Mouse (Mus musculus) midbrain, embryonic 16.5 days (tissue): ENCODE results near the gene Arhgef3. TPM values are rescaled to one million over a fixed set of nuclear protein-coding genes. Genes with fewer than 3 reads are reported as not detected.

Experiments used
- ATAC-seq: fragments of 200-750 bp; cut with Nextera tagmentation; 2 replicates; pipeline ENCODE4 v1.8.0; 2017; ENCODE audit warnings: moderate TSS enrichment
- H3K27ac ChIP-seq: fragments of 300-500 bp; sonication (generic); 2 replicates; pipeline ENCODE4 v1.5.1; 2014; ENCODE audit warnings: mild to moderate bottlenecking, low read length, mixed read lengths
- H3K27me3 ChIP-seq: fragments of 300-500 bp; sonication (generic); 2 replicates; pipeline ENCODE4 v1.6.1; 2014; ENCODE audit warnings: low read depth, low read length, mixed read lengths; ENCODE audit not compliant: control insufficient read depth, insufficient read depth
- H3K36me3 ChIP-seq: fragments of 300-500 bp; sonication (generic); 2 replicates; pipeline ENCODE4 v1.6.1; 2014; ENCODE audit warnings: mild to moderate bottlenecking, low read length, moderate library complexity, mixed read lengths; ENCODE audit not compliant: control insufficient read depth, insufficient read depth
- H3K4me1 ChIP-seq: fragments of 300-500 bp; sonication (generic); 2 replicates; pipeline ENCODE4 v1.6.1; 2014; ENCODE audit warnings: mild to moderate bottlenecking, low read length, mixed read lengths; ENCODE audit not compliant: control insufficient read depth, insufficient read depth
- H3K4me2 ChIP-seq: fragments of 300-500 bp; sonication (generic); 2 replicates; pipeline ENCODE4 v1.6.1; 2014; ENCODE audit warnings: mild to moderate bottlenecking, low read length, mixed read lengths
- H3K4me3 ChIP-seq: fragments of 300-500 bp; sonication (generic); 2 replicates; pipeline ENCODE4 v1.5.1; 2014; ENCODE audit warnings: low read depth, mild to moderate bottlenecking, low read length, moderate library complexity, mixed read lengths
- H3K9ac ChIP-seq: fragments of 300-500 bp; sonication (generic); 2 replicates; pipeline ENCODE4 v1.6.1; 2014; ENCODE audit warnings: low read depth, low read length, mixed read lengths
- H3K9me3 ChIP-seq: fragments of 300-500 bp; sonication (generic); replicated peaks from 2 replicates; pipeline ENCODE4 v1.6.1; 2014; ENCODE audit warnings: mild to moderate bottlenecking, low read length, mixed read lengths; ENCODE audit not compliant: control insufficient read depth, poor library complexity, severe bottlenecking
- WGBS: fragments of 180-500 bp; shearing (Covaris S2); extraction: QIAGEN DNeasy Blood & Tissue Kit; methylation state at CpG from one replicate; pipeline ENCODE4 v1.1.7; 2014; 5-methylcytosine and 5-hydroxymethylcytosine counted together
- polyA plus RNA-seq: library from polyadenylated mRNA; unstranded; fragments of >200 nt; fragmentation: Nextera tagmentation; extraction: Ambion mirVana; gene quantifications from 2 replicates; pipeline ENCODE4 v1.2.1, GENCODE M21; 2015

Gene Arhgef3
- polyA plus RNA-seq, 1 experiment from 2014 or later = 10.8 TPM

DNA sequence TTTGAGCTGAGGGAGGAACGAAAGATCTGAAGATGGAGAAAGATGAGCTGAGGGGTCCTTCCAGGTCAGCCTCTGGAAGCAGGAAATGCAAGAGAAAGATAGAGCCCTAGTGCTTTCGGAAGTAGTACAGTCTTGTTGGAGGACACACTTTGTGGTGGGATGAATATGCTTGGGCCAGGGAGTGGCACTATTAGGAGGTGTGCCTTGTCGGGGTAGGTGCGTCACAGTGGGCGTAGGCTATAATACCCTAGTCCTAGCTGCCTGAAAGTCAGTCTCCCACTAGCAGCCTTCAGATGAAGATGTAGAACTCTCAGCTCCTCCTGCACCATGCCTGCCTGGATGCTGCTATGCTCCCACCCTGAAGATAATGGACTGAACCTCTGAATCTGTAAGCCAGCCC lies 34.7 kb downstream of the Arhgef3 start:
- no peak overlapping the region for H3K4me2 ChIP-seq
- H3K27me3 ChIP-seq = no peaks in the 10 kb centered on the region
- H3K36me3 ChIP-seq = no peaks in the 10 kb centered on the region
- no peaks in the 10 kb centered on the region for H3K4me1 ChIP-seq
- no peak overlapping the region for H3K27ac ChIP-seq
- ATAC-seq = no peak
- H3K9ac ChIP-seq = no peak overlapping the region
- H3K9me3 ChIP-seq = no peaks in the 10 kb centered on the region
- no peak overlapping the region for H3K4me3 ChIP-seq
- WGBS = 95% methylated on average over 5 of the region's 5 CpGs

DNA sequence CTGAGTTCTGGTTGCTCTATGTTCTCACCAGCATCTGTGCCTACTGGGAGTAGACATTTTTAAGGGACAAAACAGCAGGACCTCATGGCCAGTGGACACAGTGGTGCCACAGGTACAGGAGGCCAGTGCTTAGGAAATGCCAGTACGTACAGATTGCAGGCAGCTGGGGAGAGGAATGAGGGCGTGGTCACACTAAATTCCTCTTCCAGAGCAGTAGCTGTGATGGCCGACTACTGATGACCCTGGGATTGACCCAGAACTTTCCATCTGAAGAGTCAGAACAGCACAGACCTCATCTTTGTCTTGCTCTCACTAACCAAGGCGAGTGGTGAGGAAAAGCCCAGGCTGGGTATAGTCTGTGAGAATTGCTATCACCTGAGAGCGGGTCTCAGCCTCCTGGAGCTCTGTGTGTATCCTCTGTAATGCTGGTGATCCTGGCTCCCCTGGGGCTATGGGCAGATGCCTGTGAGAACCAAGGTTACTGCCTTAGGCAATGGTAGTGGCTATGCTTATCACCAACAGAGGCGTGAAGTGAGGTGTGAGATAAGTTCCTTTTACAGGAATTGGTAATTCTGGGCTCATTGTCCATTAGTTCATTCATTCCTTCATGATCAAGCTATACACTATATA lies 35.4 kb downstream of the Arhgef3 start:
- H3K9ac ChIP-seq = no peak overlapping the region
- H3K4me1 ChIP-seq = no peaks in the 10 kb centered on the region
- no peak overlapping the region for H3K4me3 ChIP-seq
- H3K9me3 ChIP-seq = no peaks in the 10 kb centered on the region
- no peak overlapping the region for H3K27ac ChIP-seq
- ATAC-seq = no peak
- no peaks in the 10 kb centered on the region for H3K36me3 ChIP-seq
- no peaks in the 10 kb centered on the region for H3K27me3 ChIP-seq
- 82% methylated on average over 6 of the region's 6 CpGs for WGBS
- H3K4me2 ChIP-seq = no peak overlapping the region

DNA sequence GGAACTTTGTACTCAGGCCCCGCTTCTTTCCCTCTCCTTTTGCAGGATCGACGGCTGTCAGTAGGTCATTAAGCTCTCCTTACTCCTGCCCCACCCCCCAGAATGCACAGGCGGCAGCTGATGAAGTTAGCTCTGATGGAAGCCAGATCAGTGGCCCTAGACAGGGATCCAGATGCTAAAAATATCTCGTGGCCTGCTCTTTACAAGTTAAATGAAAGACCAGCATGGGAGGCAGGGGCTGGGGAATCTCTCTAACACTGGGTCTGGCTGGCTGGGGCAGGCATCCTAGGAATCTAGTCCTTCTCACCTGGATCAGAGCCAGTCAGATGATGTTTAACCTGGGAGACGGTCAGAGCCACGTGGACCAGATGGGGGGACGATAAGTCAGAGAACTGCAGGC lies 36.7 kb downstream of the Arhgef3 start:
- 54% methylated on average over 8 of the region's 8 CpGs for WGBS
- Histone ChIP-seq H3K9ac (no peak overlapping the region), H3K27ac (no peak overlapping the region), H3K4me3 (no peak overlapping the region), H3K36me3 (no peaks in the 10 kb centered on the region), H3K4me1 (no peaks in the 10 kb centered on the region), H3K4me2 (no peak overlapping the region), H3K9me3 (no peaks in the 10 kb centered on the region), H3K27me3 (no peaks in the 10 kb centered on the region)
- ATAC-seq = no peak

DNA sequence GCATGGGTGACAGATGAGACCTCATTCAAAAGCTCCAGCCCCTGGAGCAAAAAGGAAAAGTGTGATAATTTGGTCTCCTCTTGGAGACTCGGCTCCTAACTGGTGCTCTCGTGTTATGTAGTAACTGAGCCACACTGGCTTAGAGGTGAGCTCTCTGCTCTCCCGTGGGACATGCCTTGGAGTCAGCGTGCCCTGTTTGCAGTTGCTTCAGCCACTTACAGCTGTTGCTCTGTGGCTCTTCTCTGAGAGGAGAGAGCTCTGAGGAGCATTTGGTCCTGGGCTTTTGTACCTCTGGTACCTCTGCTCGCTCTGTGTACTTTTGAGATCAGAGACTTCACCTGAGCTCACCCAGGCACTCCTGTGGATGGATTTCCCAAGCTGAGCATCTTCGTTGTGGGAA lies 40.4 kb downstream of the Arhgef3 start:
- Histone ChIP-seq H3K4me2 (no peak overlapping the region), H3K4me1 (no peaks in the 10 kb centered on the region), H3K27ac (no peak overlapping the region), H3K9ac (no peak overlapping the region), H3K36me3 (no peaks in the 10 kb centered on the region), H3K27me3 (no peaks in the 10 kb centered on the region), H3K9me3 (no peaks in the 10 kb centered on the region), H3K4me3 (no peak overlapping the region)
- ATAC-seq = no peak
- WGBS = 82% methylated on average over 6 of the region's 6 CpGs

DNA sequence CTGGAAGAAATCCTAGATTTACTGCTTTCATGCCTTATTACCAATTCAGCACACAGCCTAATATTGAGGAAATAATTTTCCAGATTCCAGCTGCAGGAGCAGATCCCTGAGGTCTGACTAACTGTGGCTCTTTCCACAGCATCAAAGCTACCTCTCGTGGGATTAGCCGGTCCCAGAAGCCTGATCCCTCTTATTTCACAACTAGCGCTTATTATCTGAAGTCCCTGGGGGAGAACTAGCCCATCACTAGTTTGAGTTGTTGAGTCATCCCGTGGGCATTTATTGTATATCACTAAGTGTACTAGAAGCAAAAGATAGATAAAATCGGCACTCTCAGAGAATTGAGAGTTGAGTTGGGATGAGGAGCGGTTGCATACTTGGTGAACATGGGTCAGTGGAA lies 41.3 kb downstream of the Arhgef3 start:
- no peaks in the 10 kb centered on the region for H3K9me3 ChIP-seq
- WGBS = 65% methylated on average over 6 of the region's 6 CpGs
- H3K4me1 ChIP-seq = no peaks in the 10 kb centered on the region
- no peak for ATAC-seq
- H3K4me3 ChIP-seq = no peak overlapping the region
- no peaks in the 10 kb centered on the region for H3K36me3 ChIP-seq
- H3K4me2 ChIP-seq = no peak overlapping the region
- H3K27ac ChIP-seq = no peak overlapping the region
- H3K9ac ChIP-seq = no peak overlapping the region
- no peaks in the 10 kb centered on the region for H3K27me3 ChIP-seq

DNA sequence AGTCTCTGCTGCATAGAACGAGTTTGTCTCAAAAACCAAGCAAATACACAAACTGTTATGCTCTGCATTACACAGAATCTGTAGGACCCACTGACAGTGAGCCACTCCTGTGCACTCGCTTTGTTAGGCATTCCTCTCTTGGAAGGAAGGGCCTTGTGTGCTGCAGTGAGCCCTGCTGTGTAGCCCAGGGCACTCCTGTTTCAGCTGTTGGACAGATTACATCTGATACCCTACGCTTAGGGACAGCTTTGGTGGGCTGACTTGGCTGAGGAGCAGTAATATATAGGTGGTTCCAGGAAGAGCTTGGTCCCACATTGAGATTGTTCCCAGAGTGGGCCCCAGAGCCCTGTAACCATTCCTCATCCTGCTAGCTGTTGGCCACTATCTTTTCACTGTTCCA lies 43.4 kb downstream of the Arhgef3 start:
- Histone ChIP-seq H3K9me3 (no peaks in the 10 kb centered on the region), H3K27ac (no peak overlapping the region), H3K27me3 (no peaks in the 10 kb centered on the region), H3K36me3 (no peaks in the 10 kb centered on the region), H3K4me1 (no peaks in the 10 kb centered on the region), H3K9ac (no peak overlapping the region), H3K4me3 (no peak overlapping the region), H3K4me2 (no peak overlapping the region)
- ATAC-seq = no peak
- WGBS = 80% methylated on average over 3 of the region's 3 CpGs

DNA sequence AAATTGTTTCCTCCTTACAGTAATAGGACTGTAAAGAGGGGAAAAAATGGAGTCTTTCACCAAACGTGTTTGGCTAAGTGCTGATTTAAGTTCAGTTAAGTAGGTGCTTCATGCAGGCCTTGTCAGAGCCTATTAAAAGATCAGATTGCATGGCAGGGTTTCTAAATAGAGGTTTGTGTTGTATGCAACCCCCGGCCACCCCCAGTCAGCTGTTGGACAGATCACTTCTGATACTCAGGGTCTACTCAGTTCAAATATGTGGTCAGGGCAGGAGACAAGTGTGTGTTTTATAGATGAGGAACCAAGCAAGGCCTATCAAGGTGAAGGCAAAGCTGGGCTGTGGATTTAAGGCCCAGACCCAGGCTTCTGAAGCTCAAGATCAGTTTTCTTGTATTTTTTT lies 44.1 kb downstream of the Arhgef3 start:
- no peak for ATAC-seq
- H3K27me3 ChIP-seq = no peaks in the 10 kb centered on the region
- H3K4me3 ChIP-seq = no peak overlapping the region
- H3K9ac ChIP-seq = no peak overlapping the region
- 73% methylated on average over 2 of the region's 2 CpGs for WGBS
- H3K36me3 ChIP-seq = no peaks in the 10 kb centered on the region
- no peaks in the 10 kb centered on the region for H3K4me1 ChIP-seq
- H3K9me3 ChIP-seq = no peaks in the 10 kb centered on the region
- no peak overlapping the region for H3K4me2 ChIP-seq
- H3K27ac ChIP-seq = no peak overlapping the region

DNA sequence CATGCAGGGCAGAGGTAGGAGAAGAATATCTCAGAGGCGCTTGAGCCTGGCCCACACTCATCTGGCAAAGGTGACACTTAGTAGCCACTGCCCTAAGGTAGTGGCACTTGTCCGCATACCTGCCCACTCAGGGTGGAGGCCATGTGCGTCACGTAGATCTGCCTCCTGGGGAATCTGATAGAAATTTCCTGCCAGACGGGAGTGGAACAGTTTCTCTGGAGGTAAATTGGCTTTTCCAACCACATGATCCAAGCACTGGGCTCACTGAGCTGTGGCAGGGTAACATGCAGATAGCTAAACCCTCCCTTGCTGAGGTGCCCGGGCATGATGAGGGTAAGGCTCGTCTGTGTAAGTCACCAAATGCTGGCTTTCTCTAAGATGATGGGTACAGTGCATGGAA lies 46.1 kb downstream of the Arhgef3 start:
- 90% methylated on average over 7 of the region's 7 CpGs for WGBS
- H3K27me3 ChIP-seq = no peaks in the 10 kb centered on the region
- no peak overlapping the region for H3K4me2 ChIP-seq
- H3K27ac ChIP-seq = no peak overlapping the region
- H3K36me3 ChIP-seq = no peaks in the 10 kb centered on the region
- no peak for ATAC-seq
- no peak overlapping the region for H3K9ac ChIP-seq
- no peak overlapping the region for H3K4me3 ChIP-seq
- no peaks in the 10 kb centered on the region for H3K4me1 ChIP-seq
- no peaks in the 10 kb centered on the region for H3K9me3 ChIP-seq

DNA sequence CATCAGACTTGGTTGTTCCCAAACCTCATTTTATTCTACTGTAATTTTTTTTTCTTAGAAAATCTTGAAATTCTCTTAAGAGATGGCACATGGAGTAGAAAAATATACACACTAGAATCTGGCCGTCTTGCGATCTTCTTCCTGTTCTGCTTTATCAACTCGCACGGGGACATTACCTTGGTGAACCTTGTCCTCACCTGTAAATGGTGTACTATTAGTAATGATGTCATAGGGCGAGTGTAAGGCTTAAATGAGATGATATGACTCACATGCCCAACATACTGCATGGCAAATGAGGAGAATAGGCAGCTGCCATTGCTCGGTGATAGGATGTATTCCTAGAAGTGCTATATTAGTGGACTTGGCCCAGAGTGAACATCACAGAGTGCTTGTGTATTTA lies 49.9 kb downstream of the Arhgef3 start:
- H3K4me3 ChIP-seq = no peak overlapping the region
- H3K4me2 ChIP-seq = no peak overlapping the region
- H3K27ac ChIP-seq = no peak overlapping the region
- H3K36me3 ChIP-seq = no peaks in the 10 kb centered on the region
- no peak for ATAC-seq
- H3K9ac ChIP-seq = no peak overlapping the region
- no peaks in the 10 kb centered on the region for H3K9me3 ChIP-seq
- H3K27me3 ChIP-seq = no peaks in the 10 kb centered on the region
- WGBS = 90% methylated on average over 6 of the region's 6 CpGs
- H3K4me1 ChIP-seq = no peaks in the 10 kb centered on the region
